Mouse (Mus musculus) gonadal fat pad, adult 2 months (tissue): ENCODE data around the gene Ddx28. TPM values are rescaled to one million over a fixed set of nuclear protein-coding genes. Genes with fewer than 3 reads are reported as not detected.

Source experiments
- DNase-seq: peaks from one replicate; pipeline ENCODE4 v3.0.0-alpha.2; 2012; ENCODE audit warnings: low read depth
- polyA plus RNA-seq: library from polyadenylated mRNA; depleted of rRNA; stranded (reverse); fragments of >200 nt; gene quantifications from 2 replicates; pipeline ENCODE4 v1.2.3, GENCODE M21; 2012; rRNA removed

Ddx28 gene
- polyA plus RNA-seq, 1 experiment, result 8.9 TPM

DNA sequence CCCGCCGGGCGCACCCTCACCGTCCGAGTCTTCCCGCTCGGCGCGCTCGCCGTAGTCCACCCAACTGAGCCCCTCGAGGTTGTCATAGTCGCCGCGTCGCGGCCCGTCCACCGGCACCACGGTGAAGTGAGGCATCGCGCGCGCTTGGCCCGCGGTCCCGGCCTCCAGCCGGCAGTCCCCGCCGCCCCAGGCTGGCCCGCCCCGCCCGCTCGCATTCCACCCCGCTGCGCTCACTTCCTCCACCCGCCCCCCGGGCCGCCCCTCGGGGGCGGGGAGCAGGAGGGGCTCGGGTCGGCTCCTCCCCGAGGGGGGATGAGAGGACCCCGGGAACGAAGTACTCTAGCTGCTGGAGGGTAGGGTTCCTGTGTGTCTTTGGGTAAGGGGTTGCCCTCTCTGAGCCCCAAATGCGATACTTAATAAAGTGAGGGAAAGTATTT is 45.8 kb downstream of the Ddx28 start, which contains the start of gene Slc12a4:
Gene Slc12a4, minus strand, starts transcription at position 193 of the 437 bp plus-strand sequence.
- no peak for DNase-seq

DNA sequence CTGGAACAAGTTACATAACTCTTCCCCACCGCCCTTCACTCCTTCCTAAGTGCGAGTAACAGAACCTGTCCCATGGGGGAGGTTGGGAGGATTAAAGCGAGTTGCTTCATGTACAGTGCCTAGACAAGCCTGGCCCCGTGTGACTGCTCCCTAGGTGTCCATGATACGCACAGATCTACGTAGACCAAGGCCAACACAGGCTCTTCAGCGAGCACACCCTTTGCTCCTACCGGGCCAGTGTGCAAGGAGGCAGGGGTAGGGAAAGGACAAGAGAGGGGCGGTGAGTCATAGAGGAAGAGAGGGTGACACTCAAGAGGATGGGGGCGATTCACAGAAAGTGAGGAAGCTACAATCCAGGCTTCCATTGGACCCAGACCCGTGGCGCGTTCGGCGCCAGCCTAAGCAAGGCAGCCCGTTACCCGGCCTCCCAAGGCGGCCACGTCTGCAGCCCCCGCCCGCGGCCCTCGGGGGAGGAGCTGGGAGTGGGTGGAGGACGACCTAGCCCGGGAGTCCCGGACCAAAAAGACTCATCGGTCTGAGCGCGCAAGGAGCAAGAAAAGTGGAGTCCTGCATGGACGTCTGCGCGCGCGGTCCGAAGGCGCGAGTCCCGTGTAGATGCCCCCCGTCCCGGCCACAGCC is 46.3 kb downstream of the Ddx28 start:
- no peak for DNase-seq

DNA sequence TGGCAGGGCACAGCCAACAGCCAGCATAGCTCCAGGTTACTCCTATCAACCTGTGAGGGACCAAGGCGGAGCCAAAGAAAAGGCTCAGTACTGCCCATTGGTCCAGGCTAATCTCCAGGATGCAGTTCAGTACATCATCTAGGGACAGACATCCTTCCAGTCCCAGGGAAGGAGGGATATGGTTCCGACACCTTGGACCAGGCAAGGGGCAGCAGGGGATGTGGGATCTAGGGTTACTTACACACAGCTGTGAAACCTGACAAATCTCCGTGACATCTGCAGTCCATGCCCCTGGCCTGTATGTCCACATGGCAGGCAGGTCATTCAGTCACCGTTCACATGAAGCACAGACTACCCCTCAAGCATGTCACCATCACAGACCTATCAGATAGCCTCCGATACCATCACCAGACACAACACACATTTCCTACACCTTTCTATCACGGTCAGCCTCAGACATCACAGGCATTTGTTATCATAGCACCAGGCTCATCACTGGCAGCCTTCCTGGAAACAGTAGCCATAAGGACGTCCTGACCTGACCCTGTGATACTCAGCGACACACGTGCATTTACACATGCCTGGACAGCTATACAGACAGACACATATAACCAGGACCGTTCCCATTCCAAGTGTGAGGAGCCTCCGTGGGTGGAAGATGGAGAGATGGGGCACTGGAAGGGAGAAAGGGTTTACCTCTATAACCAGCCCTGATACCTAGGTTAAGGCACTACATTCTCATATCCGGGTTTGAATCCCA is 47.0 kb downstream of the Ddx28 start:
- no peak for DNase-seq

GRCm38 (mm10) chr8:105961536-105961935 is 50.1 kb downstream of the Ddx28 start:
- no peak for DNase-seq

- no peak for DNase-seq
Measured at GRCm38 (mm10) chr8:105961101-105961500, 50.6 kb downstream of the Ddx28 start.

Other genes starting within 250 kb of the Ddx28 start
- 20.0 and 20.4 TPM in 2 replicates for gene Ranbp10, start 184.5 kb downstream of the Ddx28 start, polyA plus RNA-seq
- gene Tsnaxip1, start 184.2 kb downstream of the Ddx28 start, polyA plus RNA-seq, result 1.1 and 1.2 TPM in 2 replicates
- gene Cenpt, start 158.6 kb downstream of the Ddx28 start, polyA plus RNA-seq, result 18.9 and 23.0 TPM in 2 replicates
- 44.3 and 46.8 TPM in 2 replicates for gene Thap11, start 156.8 kb downstream of the Ddx28 start, polyA plus RNA-seq
- gene Nutf2, start 151.3 kb downstream of the Ddx28 start, polyA plus RNA-seq, result 23.5 and 25.7 TPM in 2 replicates
- 54.3 and 63.5 TPM in 2 replicates for gene Edc4, start 131.0 kb downstream of the Ddx28 start, polyA plus RNA-seq
- gene Nrn1l, start 118.3 kb downstream of the Ddx28 start, polyA plus RNA-seq, result 1.4 and 1.7 TPM in 2 replicates
- gene Pskh1, start 111.4 kb downstream of the Ddx28 start, polyA plus RNA-seq, result 47.8 and 51.9 TPM in 2 replicates
- 1.5 and 7.4 TPM in 2 replicates for gene Ctrl, start 78.0 kb downstream of the Ddx28 start, polyA plus RNA-seq
- 69.8 and 91.4 TPM in 2 replicates for gene Psmb10, start 73.4 kb downstream of the Ddx28 start, polyA plus RNA-seq
- gene Lcat, start 68.5 kb downstream of the Ddx28 start, polyA plus RNA-seq, result 2.3 and 2.6 TPM in 2 replicates
- 46.8 and 56.3 TPM in 2 replicates for gene Slc12a4, start 45.8 kb downstream of the Ddx28 start, polyA plus RNA-seq
- 0.92 and 1.7 TPM in 2 replicates for gene Dpep3, start 32.5 kb downstream of the Ddx28 start, polyA plus RNA-seq
- 14.5 and 14.6 TPM in 2 replicates for gene Dus2, start 20.5 kb downstream of the Ddx28 start, polyA plus RNA-seq
- not detected in 2 replicates for gene Dpep2nb, start 5.9 kb downstream of the Ddx28 start, polyA plus RNA-seq
- 23.5 and 26.6 TPM in 2 replicates for gene Nfatc3, start 47.0 kb upstream of the Ddx28 start, polyA plus RNA-seq
- gene Esrp2, start 125.1 kb upstream of the Ddx28 start, polyA plus RNA-seq, result 59.5 and 80.6 TPM in 2 replicates
- 21.4 and 23.4 TPM in 2 replicates for gene Pla2g15, start 138.5 kb upstream of the Ddx28 start, polyA plus RNA-seq
- gene Slc7a6, start 157.0 kb upstream of the Ddx28 start, polyA plus RNA-seq, result 18.3 and 24.9 TPM in 2 replicates
- gene Slc7a6os, start 199.1 kb upstream of the Ddx28 start, polyA plus RNA-seq, result 12.0 and 14.8 TPM in 2 replicates
- gene Prmt7, start 199.1 kb upstream of the Ddx28 start, polyA plus RNA-seq, result 27.2 and 34.0 TPM in 2 replicates